ENCODE assay signal across 1 mouse cellular context in the genomic region with DNA sequence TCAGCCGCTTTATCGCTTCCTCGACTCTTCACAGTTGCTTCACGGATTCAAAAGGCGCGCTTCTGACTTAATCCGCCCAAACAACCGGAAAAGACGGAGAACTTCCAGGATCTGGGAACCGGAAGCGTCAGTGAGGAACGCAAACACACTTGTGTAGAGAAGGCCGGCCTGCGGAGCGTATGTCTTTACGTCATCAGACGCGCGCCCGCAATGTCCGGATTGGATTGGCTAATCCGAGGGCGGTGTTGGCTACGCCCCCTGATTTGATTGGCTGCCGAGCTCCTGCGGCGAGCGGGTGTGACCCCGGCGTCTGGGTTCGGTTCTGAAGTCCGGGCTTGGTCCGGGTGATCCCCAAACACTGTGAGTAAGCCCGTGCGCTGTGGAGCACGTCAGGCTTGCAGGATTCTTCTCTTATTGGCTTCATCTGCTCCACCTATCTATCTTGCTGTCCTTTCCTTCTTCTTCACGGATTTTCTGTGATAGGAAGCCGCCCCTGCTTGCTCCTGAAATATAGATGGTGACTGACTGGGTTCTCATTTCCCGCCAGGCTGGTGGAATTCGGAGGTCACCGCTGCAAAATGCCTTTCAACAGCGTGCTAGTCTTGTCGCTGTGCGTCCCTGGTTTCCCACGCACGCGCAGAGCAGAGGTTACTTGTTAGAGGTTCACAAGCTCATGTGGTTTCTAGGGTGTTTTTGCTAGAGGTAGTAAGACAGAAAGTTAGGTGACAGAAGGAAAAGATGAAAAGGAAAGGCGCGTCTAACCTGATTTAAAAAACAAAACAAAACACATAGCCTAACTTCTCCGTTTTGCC.
TF ChIP-seq lines count a peak whose summit lies in the region.

Gene Mut, plus strand, starts transcription at position 266 of the 812 bp plus-strand sequence.
Gene Cenpq, minus strand, starts transcription at position 628 of the 812 bp plus-strand sequence.

TF ChIP-seq in MEL, 35 proteins besides CTCF, POLR2A, EP300 and RAD21 (continued from another document):
- TF ChIP-seq TCF12 (IDR thresholded peaks at IDR 0.05; ENCODE audit: low read depth, low read length) = peak; percentile 77
- peak; percentile 0; the same call in 1 of the 2 replicates for TF ChIP-seq GATA1 (IDR thresholded peaks at IDR 0.05; ENCODE audit: low read depth, low read length)
- TF ChIP-seq CHD1 (IDR thresholded peaks at IDR 0.05; ENCODE audit: low read depth, low read length) = no peak
- no peak for TF ChIP-seq ZC3H11A (IDR thresholded peaks at IDR 0.05; ENCODE audit: low read depth, low read length)
- TF ChIP-seq USF2 (IDR thresholded peaks at IDR 0.05; ENCODE audit: borderline replicate concordance in 1 of 2, insufficient read depth in 1 of 2, low read depth in 1 of 2, low read length in 2 of 2) = no peak
- 0 out of 2 replicates have a peak, but pooled peaks have one; percentile 55 for TF ChIP-seq MYC (IDR thresholded peaks at IDR 0.05; ENCODE audit: low read depth, low read length)
- peak; percentile 87 for TF ChIP-seq HCFC1 (IDR thresholded peaks at IDR 0.05; ENCODE audit: low read depth, low read length)
- no peak for TF ChIP-seq BHLHE40 (IDR thresholded peaks at IDR 0.05; ENCODE audit: borderline replicate concordance, low read depth, low read length)
